7 mouse cellular contexts compared by ENCODE assay signal in the genomic region with DNA sequence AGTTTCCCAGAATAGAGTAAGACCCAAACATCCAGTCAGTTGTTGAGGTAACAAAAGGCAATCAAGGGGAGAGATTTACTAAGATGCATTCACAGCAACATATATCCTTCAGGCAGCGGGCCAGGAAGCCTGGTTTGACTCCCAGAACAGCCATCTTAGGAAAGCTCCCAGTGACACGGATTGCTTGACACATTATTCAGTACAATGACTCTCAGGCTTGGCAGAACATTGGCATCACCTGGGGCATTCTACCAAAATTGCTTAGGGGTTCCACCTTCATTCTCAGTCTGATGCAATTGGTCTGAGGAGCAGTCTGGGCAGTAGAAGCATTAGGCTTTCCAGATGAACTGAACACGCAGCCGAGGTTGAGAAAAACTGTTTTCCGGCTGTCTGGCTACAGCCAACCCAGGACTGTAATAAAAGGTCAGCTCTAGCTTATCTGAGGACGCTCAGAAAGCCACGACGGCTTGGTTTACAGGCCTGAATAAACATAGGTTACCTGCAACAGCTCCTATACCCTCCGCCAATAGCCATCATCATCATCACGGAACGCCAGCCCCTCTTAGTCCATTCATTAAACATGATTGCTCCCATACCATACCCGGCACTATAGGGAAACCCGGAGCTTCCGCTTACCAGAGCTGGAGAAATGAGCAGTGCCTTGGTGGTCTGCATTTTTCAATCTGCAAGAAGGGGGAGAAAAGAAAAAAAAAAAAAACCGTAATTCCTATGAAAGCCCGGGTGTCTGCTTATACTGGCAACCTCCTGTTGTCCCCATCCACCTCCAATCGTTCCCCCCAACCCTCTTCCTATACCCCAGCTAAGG. TPM values are rescaled to one million over a fixed set of nuclear protein-coding genes. Genes with fewer than 3 reads are reported as not detected.
DNase-seq lines count a peak whose midpoint lies in the region; ATAC-seq and TF ChIP-seq lines count a peak whose summit lies in the region.

No protein-coding gene starts in this region.

- no peaks in the 10 kb centered on the region for H3K27me3 ChIP-seq in neural tube, embryonic 11.5 days (ENCODE audit: control insufficient read depth, insufficient read depth, low read length)
- no peaks in the 10 kb centered on the region for H3K27me3 ChIP-seq in heart, embryonic 15.5 days
- H3K27me3 ChIP-seq in limb, embryonic 14.5 days (ENCODE audit: control insufficient read depth, insufficient read depth, low read length): no peaks in the 10 kb centered on the region

- no peaks in the 10 kb centered on the region for H3K9me3 ChIP-seq in neural tube, embryonic 11.5 days (ENCODE audit: control insufficient read depth, low read length)
- no peaks in the 10 kb centered on the region for H3K9me3 ChIP-seq in heart, embryonic 15.5 days (replicated peaks)
- no peaks in the 10 kb centered on the region for H3K9me3 ChIP-seq in limb, embryonic 14.5 days (ENCODE audit: control insufficient read depth, low read length)

- no peak for ATAC-seq in neural tube, embryonic 11.5 days (ENCODE audit: insufficient read depth, low FRiP score, low TSS enrichment)
- ATAC-seq in heart, embryonic 15.5 days (replicated peaks; ENCODE audit: insufficient number of reproducible peaks, insufficient read depth, low FRiP score, low read depth): no peak
- no peak for ATAC-seq in limb, embryonic 14.5 days (ENCODE audit: low FRiP score, low read depth)

- no peak overlapping the region for H3K27ac ChIP-seq in neural tube, embryonic 11.5 days (ENCODE audit: low read depth, low read length)
- peak overlapping the region; percentile 89 for H3K27ac ChIP-seq in heart, embryonic 15.5 days
- no peak overlapping the region for H3K27ac ChIP-seq in limb, embryonic 14.5 days (replicated peaks; ENCODE audit: low read depth, low read length)

- WGBS in neural tube, embryonic 11.5 days: 25% methylated on average over 17 of the region's 17 CpGs
- WGBS in heart, embryonic 15.5 days: 8% methylated on average over 17 of the region's 17 CpGs
- WGBS in limb, embryonic 14.5 days: 16% methylated on average over 17 of the region's 17 CpGs

- H3K4me2 ChIP-seq in neural tube, embryonic 11.5 days (ENCODE audit: low read depth): peak overlapping the region; percentile 87
- H3K4me2 ChIP-seq in heart, embryonic 15.5 days: peak overlapping the region; percentile 59
- peak overlapping the region; percentile 70 for H3K4me2 ChIP-seq in limb, embryonic 14.5 days (replicated peaks; ENCODE audit: low read depth, low read length, severe bottlenecking)

- H3K4me3 ChIP-seq in neural tube, embryonic 11.5 days (ENCODE audit: low read depth, low read length): peak overlapping the region; percentile 81
- H3K4me3 ChIP-seq in heart, embryonic 15.5 days: peak overlapping the region; percentile 75
- peak overlapping the region; percentile 65 for H3K4me3 ChIP-seq in limb, embryonic 14.5 days (replicated peaks; ENCODE audit: low read length)

- no peak for TF ChIP-seq POLR2A in limb, embryonic 14.5 days (IDR thresholded peaks at IDR 0.05; ENCODE audit: borderline replicate concordance, extremely low read depth, insufficient read depth, insufficient read length)

- no peaks in the 10 kb centered on the region for H3K36me3 ChIP-seq in neural tube, embryonic 11.5 days (ENCODE audit: control insufficient read depth, insufficient read depth, low read length)
- peaks cover 13% of the 10 kb centered on the region; the same call in 1 of the 2 replicates for H3K36me3 ChIP-seq in heart, embryonic 15.5 days
- H3K36me3 ChIP-seq in limb, embryonic 14.5 days (ENCODE audit: control insufficient read depth, insufficient read depth, low read length): peaks cover 31% of the 10 kb centered on the region

- H3K9ac ChIP-seq in neural tube, embryonic 11.5 days (ENCODE audit: low read length): peak overlapping the region; percentile 76
- peak overlapping the region; percentile 77 for H3K9ac ChIP-seq in heart, embryonic 15.5 days
- peak overlapping the region; percentile 65 for H3K9ac ChIP-seq in limb, embryonic 14.5 days (ENCODE audit: low read depth, low read length, severe bottlenecking)

- DNase-seq in neural tube, embryonic 11.5 days (ENCODE audit: low spot score): no peak
- no peak for DNase-seq in neural tube, embryonic 10.5 days (ENCODE audit: extremely low spot score, low spot score)
- DNase-seq in cerebellum, adult 9-11 months: peak; percentile 70
- DNase-seq in limb, embryonic 14.5 days (ENCODE audit: low spot score): no peak
- DNase-seq in right cerebral cortex, postnatal 25 days: peak; percentile 12
- DNase-seq in ovary, postnatal 36 days (ENCODE audit: low spot score): no peak

- peaks cover 5% of the 10 kb centered on the region for H3K4me1 ChIP-seq in neural tube, embryonic 11.5 days (ENCODE audit: control insufficient read depth, insufficient read depth, low read length)
- peaks cover 17% of the 10 kb centered on the region for H3K4me1 ChIP-seq in heart, embryonic 15.5 days (replicated peaks)
- peaks cover 10% of the 10 kb centered on the region; the same call in 1 of the 2 replicates for H3K4me1 ChIP-seq in limb, embryonic 14.5 days (ENCODE audit: control insufficient read depth, insufficient read depth, low read length)

RNA-seq across cellular contexts. Expression of a gene that starts 0.9 kb away (rescaled TPM):
- 551 and 560 TPM in 2 replicates for polyA plus RNA-seq in neural tube, embryonic 11.5 days (2014; fragmentation: Nextera tagmentation; extraction: Ambion mirVana)
- 1,708 and 1,946 TPM in 2 replicates for polyA plus RNA-seq in heart, embryonic 15.5 days (2015; fragmentation: Nextera tagmentation; extraction: Ambion mirVana)
- polyA plus RNA-seq in limb, embryonic 14.5 days (2012; rRNA removed): 265 and 369 TPM in 2 replicates
- polyA plus RNA-seq in limb, embryonic 14.5 days (2014; fragmentation: Nextera tagmentation; extraction: Ambion mirVana): 678 and 741 TPM in 2 replicates

RNA-seq across cellular contexts. Expression of a gene that starts 9.4 kb away (rescaled TPM):
- 26.7 and 29.7 TPM in 2 replicates for polyA plus RNA-seq in neural tube, embryonic 11.5 days (2014; fragmentation: Nextera tagmentation; extraction: Ambion mirVana)
- 25.6 and 35.2 TPM in 2 replicates for polyA plus RNA-seq in heart, embryonic 15.5 days (2015; fragmentation: Nextera tagmentation; extraction: Ambion mirVana)
- polyA plus RNA-seq in limb, embryonic 14.5 days (2012; rRNA removed): 68.9 and 72.6 TPM in 2 replicates
- 40.9 and 41.3 TPM in 2 replicates for polyA plus RNA-seq in limb, embryonic 14.5 days (2014; fragmentation: Nextera tagmentation; extraction: Ambion mirVana)

RNA-seq across cellular contexts. Expression of a gene that starts 37.2 kb away (rescaled TPM):
- not detected in 2 replicates for polyA plus RNA-seq in neural tube, embryonic 11.5 days (2014; fragmentation: Nextera tagmentation; extraction: Ambion mirVana)
- not detected in 2 replicates for polyA plus RNA-seq in heart, embryonic 15.5 days (2015; fragmentation: Nextera tagmentation; extraction: Ambion mirVana)
- not detected in 2 replicates for polyA plus RNA-seq in limb, embryonic 14.5 days (2012; rRNA removed)
- polyA plus RNA-seq in limb, embryonic 14.5 days (2014; fragmentation: Nextera tagmentation; extraction: Ambion mirVana): not detected in 2 replicates

RNA-seq across cellular contexts. Expression of a gene that starts 39.9 kb away (rescaled TPM):
- polyA plus RNA-seq in neural tube, embryonic 11.5 days (2014; fragmentation: Nextera tagmentation; extraction: Ambion mirVana): 41.7 and 46.6 TPM in 2 replicates
- polyA plus RNA-seq in heart, embryonic 15.5 days (2015; fragmentation: Nextera tagmentation; extraction: Ambion mirVana): 65.5 and 74.2 TPM in 2 replicates
- polyA plus RNA-seq in limb, embryonic 14.5 days (2012; rRNA removed): 30.5 and 41.6 TPM in 2 replicates
- 39.4 and 40.0 TPM in 2 replicates for polyA plus RNA-seq in limb, embryonic 14.5 days (2014; fragmentation: Nextera tagmentation; extraction: Ambion mirVana)

RNA-seq across cellular contexts. Expression of a gene that starts 50.2 kb away (rescaled TPM):
- not detected in 2 replicates for polyA plus RNA-seq in neural tube, embryonic 11.5 days (2014; fragmentation: Nextera tagmentation; extraction: Ambion mirVana)
- not detected in 2 replicates for polyA plus RNA-seq in heart, embryonic 15.5 days (2015; fragmentation: Nextera tagmentation; extraction: Ambion mirVana)
- 0.18 TPM in 1 of 2 replicates, not detected in the other for polyA plus RNA-seq in limb, embryonic 14.5 days (2012; rRNA removed)
- polyA plus RNA-seq in limb, embryonic 14.5 days (2014; fragmentation: Nextera tagmentation; extraction: Ambion mirVana): not detected in 2 replicates

Comparison
In these comparisons a context has a peak if more than half of its experiments do, and no peak if none do; other contexts are left out.
1. DNase-seq: peak in cerebellum, adult 9-11 months (single experiment) and right cerebral cortex, postnatal 25 days (single experiment); none in neural tube, embryonic 11.5 days (single experiment), neural tube, embryonic 10.5 days (single experiment), limb, embryonic 14.5 days (single experiment) and ovary, postnatal 36 days (single experiment).
2. Peak in every context shown above with its lines, with median percentiles within 50 percentile points of each other: H3K4me2 ChIP-seq, H3K4me3 ChIP-seq and H3K9ac ChIP-seq.